Mouse (Mus musculus) heart, embryonic 12.5 days (tissue): ENCODE results near the gene Aatk. TPM values are rescaled to one million over a fixed set of nuclear protein-coding genes. Genes with fewer than 3 reads are reported as not detected.

Source experiments
- ATAC-seq: fragments of 200-750 bp; cut with Nextera tagmentation; 2 replicates; pipeline ENCODE4 v1.8.0; 2017; ENCODE audit warnings: moderate TSS enrichment, moderate library complexity; ENCODE audit not compliant: insufficient number of reproducible peaks, low FRiP score
- H3K27ac ChIP-seq: fragments of 300-500 bp; sonication (generic); 2 replicates; pipeline ENCODE4 v1.5.1; 2016; ENCODE audit warnings: mild to moderate bottlenecking, moderate library complexity; ENCODE audit not compliant: poor library complexity, severe bottlenecking
- H3K27me3 ChIP-seq: fragments of 300-500 bp; sonication (generic); replicated peaks from 2 replicates; pipeline ENCODE4 v1.6.1; 2016; ENCODE audit warnings: mild to moderate bottlenecking, moderate library complexity
- H3K36me3 ChIP-seq: fragments of 300-500 bp; sonication (generic); 2 replicates; pipeline ENCODE4 v1.6.1; 2016; ENCODE audit warnings: mild to moderate bottlenecking, moderate library complexity
- H3K4me1 ChIP-seq: fragments of 300-500 bp; sonication (generic); replicated peaks from 2 replicates; pipeline ENCODE4 v1.6.1; 2016; ENCODE audit warnings: mild to moderate bottlenecking
- H3K4me2 ChIP-seq: fragments of 300-500 bp; sonication (generic); 2 replicates; pipeline ENCODE4 v1.6.1; 2016; ENCODE audit warnings: mild to moderate bottlenecking, moderate library complexity
- H3K4me3 ChIP-seq: fragments of 300-500 bp; sonication (generic); 2 replicates; pipeline ENCODE4 v1.5.1; 2016; ENCODE audit warnings: mild to moderate bottlenecking
- H3K9ac ChIP-seq: fragments of 300-500 bp; sonication (generic); 2 replicates; pipeline ENCODE4 v1.6.1; 2016; ENCODE audit warnings: mild to moderate bottlenecking, moderate library complexity
- H3K9me3 ChIP-seq: fragments of 300-500 bp; sonication (generic); replicated peaks from 2 replicates; pipeline ENCODE4 v1.6.1; 2016; ENCODE audit warnings: mild to moderate bottlenecking, moderate library complexity
- WGBS: fragments of 180-500 bp; shearing (Covaris S2); methylation state at CpG from one replicate; pipeline ENCODE4 v1.1.7; 2016; 5-methylcytosine and 5-hydroxymethylcytosine counted together
- polyA plus RNA-seq: library from polyadenylated mRNA; unstranded; fragments of >200 nt; fragmentation: Nextera tagmentation; extraction: Ambion mirVana; gene quantifications from 2 replicates; pipeline ENCODE4 v1.2.1, GENCODE M21; 2016

Gene Aatk
- polyA plus RNA-seq, 1 experiment from 2014 or later = 0.92 TPM

GRCm38 (mm10) chr11:120051124-120051811 is 4.3 kb upstream of the Aatk start:
- peak; percentile 37; the same call in 1 of the 2 replicates for ATAC-seq
- H3K4me2 ChIP-seq = no peak overlapping the region
- H3K36me3 ChIP-seq = no peaks in the 10 kb centered on the region
- peak overlapping the region; percentile 3; the same call in 1 of the 2 replicates for H3K27ac ChIP-seq
- H3K9ac ChIP-seq = no peak overlapping the region
- H3K4me3 ChIP-seq = no peak overlapping the region
- 36% methylated on average over 14 of the region's 14 CpGs for WGBS
- peaks cover 38% of the 10 kb centered on the region for H3K4me1 ChIP-seq
- peaks cover 33% of the 10 kb centered on the region for H3K27me3 ChIP-seq
- no peaks in the 10 kb centered on the region for H3K9me3 ChIP-seq

- peaks cover 38% of the 10 kb centered on the region for H3K4me1 ChIP-seq
- no peak for ATAC-seq
- 81% methylated on average over 8 of the region's 8 CpGs for WGBS
- no peak overlapping the region for H3K4me2 ChIP-seq
- no peaks in the 10 kb centered on the region for H3K9me3 ChIP-seq
- no peak overlapping the region for H3K4me3 ChIP-seq
- no peak overlapping the region for H3K27ac ChIP-seq
- H3K27me3 ChIP-seq = peaks cover 47% of the 10 kb centered on the region
- H3K9ac ChIP-seq = no peak overlapping the region
- no peaks in the 10 kb centered on the region for H3K36me3 ChIP-seq
These were observed 2.1 kb upstream of the Aatk start for GRCm38 (mm10) chr11:120049067-120049466.

GRCm38 (mm10) chr11:120048252-120048556 is 1.2 kb upstream of the Aatk start:
- H3K4me2 ChIP-seq = peak overlapping the region; percentile 92
- H3K27me3 ChIP-seq = peaks cover 47% of the 10 kb centered on the region
- H3K27ac ChIP-seq = no peak overlapping the region
- no peak for ATAC-seq
- 3% methylated on average over 23 of the region's 23 CpGs for WGBS
- peaks cover 38% of the 10 kb centered on the region for H3K4me1 ChIP-seq
- no peaks in the 10 kb centered on the region for H3K36me3 ChIP-seq
- H3K9ac ChIP-seq = no peak overlapping the region
- peak overlapping the region; percentile 58 for H3K4me3 ChIP-seq
- H3K9me3 ChIP-seq = no peaks in the 10 kb centered on the region

GRCm38 (mm10) chr11:120047531-120048251 is 724 bp upstream of the Aatk start:
- peak overlapping the region; percentile 92 for H3K4me2 ChIP-seq
- WGBS = 13% methylated on average over 23 of the region's 23 CpGs
- H3K4me3 ChIP-seq = peak overlapping the region; percentile 58
- no peak overlapping the region for H3K27ac ChIP-seq
- peaks cover 47% of the 10 kb centered on the region for H3K27me3 ChIP-seq
- no peaks in the 10 kb centered on the region for H3K9me3 ChIP-seq
- H3K4me1 ChIP-seq = peaks cover 37% of the 10 kb centered on the region
- no peak for ATAC-seq
- peak overlapping the region; percentile 67 for H3K9ac ChIP-seq
- no peaks in the 10 kb centered on the region for H3K36me3 ChIP-seq

- H3K27me3 ChIP-seq = peaks cover 47% of the 10 kb centered on the region
- H3K27ac ChIP-seq = no peak overlapping the region
- H3K36me3 ChIP-seq = no peaks in the 10 kb centered on the region
- no peaks in the 10 kb centered on the region for H3K9me3 ChIP-seq
- no peak overlapping the region for H3K9ac ChIP-seq
- peaks cover 36% of the 10 kb centered on the region for H3K4me1 ChIP-seq
- ATAC-seq = no peak
- H3K4me3 ChIP-seq = peak overlapping the region; percentile 58; the same call in 1 of the 2 replicates
- WGBS = 56% methylated on average over 11 of the region's 11 CpGs
- peak overlapping the region; percentile 92 for H3K4me2 ChIP-seq
These were observed 971 bp downstream of the Aatk start for GRCm38 (mm10) chr11:120045839-120046552.

GRCm38 (mm10) chr11:120045341-120045740 is 1.6 kb downstream of the Aatk start:
- Histone ChIP-seq H3K36me3 (no peaks in the 10 kb centered on the region), H3K27ac (no peak overlapping the region), H3K9me3 (no peaks in the 10 kb centered on the region), H3K27me3 (peaks cover 47% of the 10 kb centered on the region), H3K4me2 (no peak overlapping the region), H3K9ac (no peak overlapping the region), H3K4me1 (peaks cover 41% of the 10 kb centered on the region), H3K4me3 (no peak overlapping the region)
- ATAC-seq = no peak
- 79% methylated on average over 4 of the region's 4 CpGs for WGBS

- Histone ChIP-seq H3K4me1 (peaks cover 44% of the 10 kb centered on the region), H3K27ac (peak overlapping the region; percentile 58)
These were observed 4.7 kb downstream of the Aatk start for GRCm38 (mm10) chr11:120042141-120042838.

GRCm38 (mm10) chr11:120041191-120042123 is 5.5 kb downstream of the Aatk start:
- Histone ChIP-seq H3K27ac (peak overlapping the region; percentile 58), H3K9ac (no peak overlapping the region), H3K36me3 (no peaks in the 10 kb centered on the region), H3K27me3 (peaks cover 22% of the 10 kb centered on the region), H3K9me3 (no peaks in the 10 kb centered on the region), H3K4me1 (peaks cover 38% of the 10 kb centered on the region), H3K4me3 (no peak overlapping the region), H3K4me2 (peak overlapping the region; percentile 10; the same call in 1 of the 2 replicates)
- ATAC-seq = peak; percentile 72
- WGBS = 50% methylated on average over 13 of the region's 13 CpGs

More at GRCm38 (mm10) chr11:120042141-120042838, 4.7 kb downstream of the Aatk start:
- Histone ChIP-seq H3K27me3 (peaks cover 28% of the 10 kb centered on the region), H3K9ac (no peak overlapping the region), H3K4me2 (no peak overlapping the region), H3K36me3 (no peaks in the 10 kb centered on the region), H3K4me3 (no peak overlapping the region), H3K9me3 (no peaks in the 10 kb centered on the region)
- peak; percentile 29; the same call in 1 of the 2 replicates for ATAC-seq
- WGBS = 61% methylated on average over 7 of the region's 7 CpGs

GRCm38 (mm10) chr11:120040440-120040839 is 6.5 kb downstream of the Aatk start:
- Histone ChIP-seq H3K4me3 (no peak overlapping the region), H3K27me3 (peaks cover 11% of the 10 kb centered on the region), H3K4me2 (no peak overlapping the region), H3K4me1 (peaks cover 38% of the 10 kb centered on the region), H3K9ac (no peak overlapping the region), H3K27ac (0 out of 2 replicates have a peak overlapping the region, but pooled peaks have one; percentile 2), H3K36me3 (no peaks in the 10 kb centered on the region), H3K9me3 (peaks cover 6% of the 10 kb centered on the region; the same call in 1 of the 2 replicates)
- WGBS = 61% methylated on average over 8 of the region's 8 CpGs
- ATAC-seq = no peak

- 0 out of 2 replicates have a peak, but pooled peaks cover 5% of the 10 kb centered on the region for H3K27me3 ChIP-seq
- H3K9me3 ChIP-seq = peaks cover 6% of the 10 kb centered on the region; the same call in 1 of the 2 replicates
- peak overlapping the region; percentile 71 for H3K27ac ChIP-seq
- H3K4me2 ChIP-seq = no peak overlapping the region
- WGBS = 24% methylated on average over 4 of the region's 4 CpGs
- H3K4me3 ChIP-seq = no peak overlapping the region
- H3K9ac ChIP-seq = no peak overlapping the region
- ATAC-seq = no peak
- H3K4me1 ChIP-seq = peaks cover 38% of the 10 kb centered on the region
- no peaks in the 10 kb centered on the region for H3K36me3 ChIP-seq
These were observed 7.4 kb downstream of the Aatk start for GRCm38 (mm10) chr11:120039581-120039980.
